Mouse (Mus musculus) embryonic fibroblast, embryonic 13.5 days (primary cell): ENCODE measurements around the gene Pwwp2b.

Experiments used
- CTCF ChIP-seq: IDR thresholded peaks from 2 replicates; pipeline ENCODE4 v1.5.1; 2011; ENCODE audit warnings: mild to moderate bottlenecking, control low read depth, low read length, moderate library complexity, borderline replicate concordance; ENCODE audit not compliant: insufficient read depth
- POLR2A ChIP-seq: IDR thresholded peaks from 2 replicates; pipeline ENCODE4 v1.6.1; 2011; ENCODE audit warnings: low read depth, mild to moderate bottlenecking, control low read depth, low read length, moderate library complexity

DNA sequence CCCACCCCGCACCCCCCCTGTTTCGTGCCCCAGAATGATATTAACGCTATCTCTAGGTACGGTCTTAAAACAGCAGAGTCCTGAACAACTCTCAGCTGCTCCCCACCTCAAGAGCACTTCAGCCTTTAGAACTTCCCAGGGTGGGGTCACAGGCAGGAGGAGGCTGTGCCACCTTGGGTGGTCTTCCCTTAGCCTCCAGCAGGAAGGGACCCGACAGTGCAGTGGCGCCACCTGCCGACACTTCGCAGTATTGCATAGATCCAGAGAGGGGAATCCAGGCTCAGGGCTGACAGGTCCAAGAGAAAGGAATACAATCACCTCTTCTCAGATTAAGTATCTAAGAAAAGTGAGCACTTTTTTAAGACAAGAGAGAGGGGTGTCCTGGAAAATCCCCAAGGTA is 51.1 kb downstream of the Pwwp2b start:
- no peak for TF ChIP-seq POLR2A
- TF ChIP-seq CTCF, result peak; percentile 95
